Mouse (Mus musculus): ENCODE measurements at regions not wholly inside any gene's neighbourhood (a gene's known extent, or its start where the extent isn't known, plus 50 kb on each side); places are given as distances from the start of the nearest gene placed in this dataset.

GRCm38 (mm10) chr6:98803384-98803949 is 460.9 kb upstream of the Gm765 start:
- Histone ChIP-seq H3K4me2 (ENCODE audit: insufficient read depth, low read depth, poor library complexity, severe bottlenecking) (no peak overlapping the region), H3K9ac (ENCODE audit: insufficient read depth, low read depth) (no peak overlapping the region)
- DNase-seq (ENCODE audit: extremely low read depth), result no peak

GRCm38 (mm10) chr6:98801061-98801460 is 458.5 kb upstream of the Gm765 start:
- Histone ChIP-seq H3K9ac (ENCODE audit: insufficient read depth, low read depth) (no peak overlapping the region), H3K36me3 (replicated peaks in 1 of 2; ENCODE audit: control insufficient read depth in 1 of 2, insufficient read depth in 1 of 2, low read length in 1 of 2) (no peaks in the 10 kb centered on the region), H3K9me3 (replicated peaks; ENCODE audit: low read length) (no peaks in the 10 kb centered on the region), H3K27me3 (replicated peaks) (no peaks in the 10 kb centered on the region), H3K79me2 (replicated peaks; ENCODE audit: control insufficient read depth, extremely low read depth, insufficient read depth, poor library complexity, severe bottlenecking) (no peaks in the 10 kb centered on the region), H3K4me2 (ENCODE audit: insufficient read depth, low read depth, poor library complexity, severe bottlenecking) (no peak overlapping the region), H3K27ac (ENCODE audit: insufficient read depth, low read depth) (no peak overlapping the region), H3K4me3 (replicated peaks in 1 of 3; ENCODE audit: low read depth in 2 of 3, low read length in 2 of 3, poor library complexity in 1 of 3) (no peak overlapping the region), H3K4me1 (ENCODE audit: control insufficient read depth in 1 of 2, insufficient read depth in 2 of 2) (no peaks in the 10 kb centered on the region)
- TF ChIP-seq E2F4 (IDR thresholded peaks at IDR 0.05; ENCODE audit: insufficient replicate concordance, low read depth, low read length) (no peak), IRF4 (IDR thresholded peaks at IDR 0.05; ENCODE audit: low read depth, low read length) (no peak), ZNF384 (IDR thresholded peaks at IDR 0.05; ENCODE audit: low read depth, low read length) (no peak), BHLHE40 (IDR thresholded peaks at IDR 0.05; ENCODE audit: low read depth, low read length) (no peak), PAX5 (IDR thresholded peaks at IDR 0.05; ENCODE audit: low read length) (no peak), POLR2AphosphoS2 (IDR thresholded peaks at IDR 0.05; ENCODE audit: low read depth, low read length) (no peak), MXI1 (IDR thresholded peaks at IDR 0.05; ENCODE audit: low read depth, low read length) (no peak), UBTF (IDR thresholded peaks at IDR 0.05; ENCODE audit: low read depth, low read length) (no peak), RCOR1 (conservative IDR thresholded peaks at IDR 0.05; ENCODE audit: low read depth, low read length) (no peak), MYC (IDR thresholded peaks at IDR 0.05; ENCODE audit: low read depth, low read length) (no peak)
- in situ Hi-C loops (cut with MboI; ENCODE audit: low pct_ligation_motif_present, low pct_unique_long_range_greater_than_20kb, low sequenced_read_pairs), result no loop called here
- no peak for DNase-seq (ENCODE audit: extremely low read depth)
- dilution Hi-C loops (cut with MboI; ENCODE audit: extremely low pct_ligation_motif_present, extremely low pct_unique_long_range_greater_than_20kb, low sequenced_read_pairs), result no loop called here

More at GRCm38 (mm10) chr6:98803384-98803949, 460.9 kb upstream of the Gm765 start:
- no peaks in the 10 kb centered on the region for H3K27me3 ChIP-seq (replicated peaks)
- in situ Hi-C loops (cut with MboI; ENCODE audit: low pct_ligation_motif_present, low pct_unique_long_range_greater_than_20kb, low sequenced_read_pairs), result no loop called here
- no peaks in the 10 kb centered on the region for H3K79me2 ChIP-seq (replicated peaks; ENCODE audit: control insufficient read depth, extremely low read depth, insufficient read depth, poor library complexity, severe bottlenecking)
- dilution Hi-C loops (cut with MboI; ENCODE audit: extremely low pct_ligation_motif_present, extremely low pct_unique_long_range_greater_than_20kb, low sequenced_read_pairs), result no loop called here
- no peak overlapping the region for H3K27ac ChIP-seq (ENCODE audit: insufficient read depth, low read depth)
- H3K36me3 ChIP-seq (replicated peaks in 1 of 2; ENCODE audit: control insufficient read depth in 1 of 2, insufficient read depth in 1 of 2, low read length in 1 of 2), result no peaks in the 10 kb centered on the region
- TF ChIP-seq SMC3 (IDR thresholded peaks at IDR 0.05; ENCODE audit: low read depth, low read length) (no peak), MAZ (IDR thresholded peaks at IDR 0.05; ENCODE audit: low read depth, low read length) (no peak), ZKSCAN1 (IDR thresholded peaks at IDR 0.05; ENCODE audit: borderline replicate concordance, low read depth, low read length) (no peak), USF2 (conservative IDR thresholded peaks at IDR 0.05; ENCODE audit: low read depth, low read length) (no peak), RCOR1 (conservative IDR thresholded peaks at IDR 0.05; ENCODE audit: low read depth, low read length) (no peak), CHD1 (IDR thresholded peaks at IDR 0.05; ENCODE audit: low read depth, low read length) (no peak), MYC (IDR thresholded peaks at IDR 0.05; ENCODE audit: low read depth, low read length) (no peak), MAX (IDR thresholded peaks at IDR 0.05; ENCODE audit: low read length) (no peak), POLR2AphosphoS2 (IDR thresholded peaks at IDR 0.05; ENCODE audit: low read depth, low read length) (no peak)
- H3K9me3 ChIP-seq (replicated peaks; ENCODE audit: low read length), result no peaks in the 10 kb centered on the region
- H3K4me1 ChIP-seq (ENCODE audit: control insufficient read depth in 1 of 2, insufficient read depth in 2 of 2), result peaks cover 0 to 7% of the 10 kb centered on the region in 2 experiments; a peak in 1 of 4 replicates
- no peak overlapping the region for H3K4me3 ChIP-seq (replicated peaks in 1 of 3; ENCODE audit: low read depth in 2 of 3, low read length in 2 of 3, poor library complexity in 1 of 3)

Data from CH12.LX (cell line).